Mouse (Mus musculus): ENCODE results near the gene Fam171a1. TPM values are rescaled to one million over a fixed set of nuclear protein-coding genes. Genes with fewer than 3 reads are reported as not detected.
"Not testable (repeated sequence)": the region's sequence is repeated elsewhere in the genome, so short reads cannot be mapped to it uniquely, and the experiment has no call there.

The Fam171a1 gene
- total RNA-seq, 2 experiments from 2014 or later = 0.08 TPM; not detected in 1

DNA sequence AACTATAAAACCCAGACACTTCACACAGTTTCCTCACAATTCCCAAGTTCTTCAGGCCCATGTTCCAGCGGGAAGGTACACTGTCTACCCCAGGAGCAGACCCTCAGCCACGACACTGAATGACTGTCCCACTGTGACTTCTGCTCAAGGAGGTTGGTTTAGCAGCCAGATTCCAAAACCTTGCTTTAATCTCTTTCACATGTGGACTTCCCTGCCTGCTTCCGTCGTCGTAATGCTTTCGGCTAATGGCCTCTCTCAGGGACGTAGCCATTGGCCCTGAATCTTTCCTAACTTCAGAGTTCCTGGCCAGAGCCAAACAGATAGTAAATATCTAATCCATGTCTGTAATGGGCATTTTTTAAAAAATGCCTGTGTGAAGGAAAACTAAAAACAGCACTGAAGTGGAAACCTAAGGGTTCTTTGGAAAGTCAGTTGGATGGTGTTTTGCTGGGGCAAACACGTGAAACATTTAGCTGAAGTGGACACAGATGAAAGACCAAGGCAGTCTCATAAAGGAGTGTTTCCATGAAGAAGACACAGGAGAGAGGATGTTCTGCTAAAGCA lies 51.1 kb downstream of the Fam171a1 start:
- ATAC-seq (replicated peaks; ENCODE audit: low FRiP score, poor library complexity, severe bottlenecking) = no peak

DNA sequence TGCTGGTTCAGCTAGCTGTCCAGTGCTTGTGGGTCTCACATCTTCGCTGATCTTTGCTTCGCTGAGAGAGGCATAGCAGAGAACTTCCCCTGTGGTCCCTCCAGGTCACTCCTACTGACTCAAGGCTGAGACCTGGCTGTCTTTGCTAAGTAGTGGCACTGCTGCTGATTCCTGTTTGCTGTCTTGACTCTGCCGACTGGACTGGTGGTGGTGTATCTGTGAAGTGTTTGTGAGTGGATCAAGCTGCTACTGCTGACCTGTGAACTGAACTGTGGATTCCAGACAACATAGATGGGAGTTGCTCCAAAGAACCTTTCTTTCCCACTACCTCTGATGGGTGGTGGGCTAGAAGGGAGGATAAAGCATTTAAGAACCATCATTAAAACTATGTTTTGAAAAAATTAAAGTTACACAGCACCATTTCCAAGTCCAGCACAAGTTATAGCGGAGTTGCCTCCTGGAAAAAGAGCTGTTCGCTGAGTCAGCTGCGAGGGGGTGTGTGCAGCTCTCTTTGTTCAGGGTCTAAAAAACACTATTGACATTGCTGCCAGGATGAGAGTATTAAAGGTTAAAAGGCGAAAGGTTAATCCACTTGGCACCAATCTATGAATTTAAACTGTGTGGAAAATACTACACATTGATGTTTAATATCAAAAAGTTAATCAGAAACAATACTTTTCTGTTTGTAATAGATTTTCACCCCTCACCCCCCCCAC lies 52.0 kb downstream of the Fam171a1 start:
- no peak for ATAC-seq (replicated peaks; ENCODE audit: low FRiP score, poor library complexity, severe bottlenecking)

DNA sequence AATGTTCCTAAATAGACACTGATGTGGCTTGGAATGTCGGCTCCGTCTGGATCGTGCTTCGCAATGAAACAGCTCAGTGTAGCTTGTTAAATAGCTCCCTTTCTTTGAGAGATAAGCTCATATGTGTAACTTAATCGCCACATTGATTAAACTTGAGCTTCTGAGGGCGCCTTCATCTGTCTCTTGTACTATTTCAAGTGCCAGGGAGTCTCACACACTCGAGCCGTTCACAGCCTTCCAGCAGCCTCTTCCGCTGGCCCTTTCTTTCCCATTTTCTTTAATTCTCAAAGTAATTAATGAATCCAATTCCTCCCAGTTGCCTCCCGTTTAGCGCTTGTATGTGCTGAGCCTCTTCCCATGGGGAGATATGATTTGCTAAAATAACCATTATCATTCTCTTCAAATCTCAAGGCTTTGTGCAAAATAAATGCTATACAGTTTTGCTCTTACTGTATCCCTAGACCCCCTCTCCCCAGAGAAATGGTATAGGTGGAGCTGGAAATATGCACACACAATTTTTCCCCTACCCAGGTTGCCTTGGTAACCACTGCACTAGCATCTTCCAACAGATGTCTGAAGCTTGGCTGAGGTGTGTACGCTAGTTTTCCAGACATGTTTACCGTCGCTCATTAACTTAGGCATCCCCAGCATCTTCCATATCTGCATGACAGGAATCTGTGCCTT lies 54.8 kb downstream of the Fam171a1 start:
- no peak for ATAC-seq (replicated peaks; ENCODE audit: low FRiP score, poor library complexity, severe bottlenecking)

DNA sequence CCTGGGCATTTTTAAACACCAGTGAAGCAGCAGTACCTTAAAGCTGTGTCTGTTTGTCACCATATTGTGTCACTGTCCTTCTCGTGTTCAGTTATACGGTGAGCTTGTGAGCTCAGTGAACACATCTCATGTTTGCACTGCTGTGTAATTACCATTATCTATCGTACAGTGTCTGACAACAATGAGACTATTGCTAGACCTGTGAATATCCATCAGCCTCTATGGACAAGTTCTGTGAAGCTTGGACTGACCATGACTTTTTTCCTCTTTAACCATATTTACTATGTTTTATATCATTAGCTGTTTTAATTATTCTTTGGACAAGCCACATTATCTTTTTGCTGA lies 55.4 kb downstream of the Fam171a1 start:
- no peak for ATAC-seq (replicated peaks; ENCODE audit: low FRiP score, poor library complexity, severe bottlenecking)

DNA sequence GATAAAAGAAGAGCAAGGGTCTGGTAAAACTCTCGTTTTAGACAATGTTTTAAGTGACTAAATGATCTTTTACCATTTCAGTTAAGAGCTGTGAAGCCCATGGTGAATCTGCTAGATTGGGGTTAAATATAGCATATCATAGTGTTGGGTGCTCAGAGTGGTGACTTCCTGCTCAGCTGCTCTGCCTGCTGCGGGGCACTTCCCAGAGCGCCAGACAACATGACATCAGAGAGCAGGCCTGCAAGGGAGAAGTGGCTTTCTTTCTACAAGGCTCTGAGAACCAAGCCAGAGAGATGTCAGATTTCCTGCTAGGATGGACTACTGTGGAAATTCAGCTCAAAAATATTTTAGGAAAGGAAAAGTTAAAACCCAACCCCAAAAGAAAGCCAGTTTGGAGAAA lies 57.8 kb downstream of the Fam171a1 start:
- ATAC-seq (replicated peaks; ENCODE audit: low FRiP score, poor library complexity, severe bottlenecking) = no peak

DNA sequence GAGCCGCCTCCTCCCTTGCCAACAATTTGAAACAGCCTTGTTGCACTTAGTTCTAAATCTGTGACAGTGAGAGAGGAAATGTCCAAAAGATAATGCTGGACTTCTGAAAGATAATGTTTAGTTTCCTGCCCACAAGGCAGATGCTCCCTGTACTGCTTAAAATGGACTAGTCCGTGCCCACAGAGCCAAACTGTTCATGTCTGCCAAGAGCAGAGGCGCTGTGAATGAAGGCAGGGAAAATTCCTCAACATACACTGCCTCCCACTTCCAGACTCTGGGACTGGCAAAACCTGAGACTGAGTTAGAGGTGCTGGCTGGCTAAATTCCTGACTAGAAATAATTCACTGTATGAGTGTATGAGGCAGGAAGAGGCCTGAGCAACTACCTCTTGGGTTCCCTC lies 58.6 kb downstream of the Fam171a1 start:
- ATAC-seq (replicated peaks; ENCODE audit: low FRiP score, poor library complexity, severe bottlenecking) = no peak

DNA sequence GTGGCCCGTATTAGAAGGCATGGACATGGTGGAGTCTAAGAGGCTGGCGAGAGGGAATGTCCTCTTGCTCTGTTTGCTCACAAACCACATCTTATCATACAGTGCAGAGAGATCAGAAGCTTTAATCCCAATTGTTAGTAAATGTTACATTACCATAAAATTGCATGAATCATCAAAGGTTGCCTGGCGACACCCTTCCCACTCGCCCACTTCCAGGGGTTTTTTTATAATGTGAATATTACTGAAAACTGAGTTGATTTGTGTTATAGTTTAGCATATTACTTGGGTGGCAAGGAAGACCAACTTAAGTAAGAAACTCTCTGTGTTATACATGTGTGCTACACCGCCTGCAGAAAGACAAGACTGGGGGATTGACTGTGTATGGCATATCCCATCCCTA lies 60.9 kb downstream of the Fam171a1 start:
- no peak for ATAC-seq (replicated peaks; ENCODE audit: low FRiP score, poor library complexity, severe bottlenecking)

DNA sequence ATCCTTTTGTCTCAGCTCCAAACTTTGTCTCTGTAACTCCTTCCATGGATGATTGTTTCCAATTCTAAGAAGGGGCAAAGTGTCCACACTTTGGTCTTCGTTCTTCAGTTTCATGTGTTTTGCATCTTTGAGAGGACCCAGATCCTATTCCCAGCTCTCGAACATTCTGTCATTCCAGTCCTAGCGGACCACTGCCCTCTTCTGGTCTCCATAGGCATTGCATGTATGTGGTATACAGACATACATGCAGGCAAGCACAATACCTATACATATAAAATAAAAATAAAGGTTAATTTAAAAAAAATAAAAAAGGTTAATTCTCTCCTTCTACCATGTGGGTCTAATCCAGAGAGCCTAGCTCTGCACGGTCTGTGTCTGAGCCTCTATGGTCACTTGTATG lies 62.0 kb downstream of the Fam171a1 start:
- not testable (repeated sequence) for ATAC-seq (replicated peaks; ENCODE audit: low FRiP score, poor library complexity, severe bottlenecking)

DNA sequence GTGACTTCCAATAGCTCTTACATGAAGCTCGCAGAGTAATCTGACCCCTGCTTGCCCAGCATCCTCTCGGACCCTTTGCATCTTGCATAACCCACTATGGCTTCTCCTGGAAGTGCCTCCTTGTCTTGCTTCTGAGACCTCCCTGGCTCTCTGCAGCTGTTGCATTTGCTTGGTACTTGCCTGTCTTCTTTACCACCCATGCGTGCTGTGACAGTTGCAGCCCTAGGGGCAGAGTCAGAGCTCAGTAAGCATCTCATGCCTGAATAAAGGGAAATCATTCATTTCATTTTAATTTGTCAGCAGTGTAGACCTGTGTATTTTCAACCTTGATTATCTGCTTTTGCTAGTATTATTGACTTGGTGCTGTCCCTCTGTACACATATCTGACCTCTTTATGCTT lies 62.7 kb downstream of the Fam171a1 start:
- no peak for ATAC-seq (replicated peaks; ENCODE audit: low FRiP score, poor library complexity, severe bottlenecking)

DNA sequence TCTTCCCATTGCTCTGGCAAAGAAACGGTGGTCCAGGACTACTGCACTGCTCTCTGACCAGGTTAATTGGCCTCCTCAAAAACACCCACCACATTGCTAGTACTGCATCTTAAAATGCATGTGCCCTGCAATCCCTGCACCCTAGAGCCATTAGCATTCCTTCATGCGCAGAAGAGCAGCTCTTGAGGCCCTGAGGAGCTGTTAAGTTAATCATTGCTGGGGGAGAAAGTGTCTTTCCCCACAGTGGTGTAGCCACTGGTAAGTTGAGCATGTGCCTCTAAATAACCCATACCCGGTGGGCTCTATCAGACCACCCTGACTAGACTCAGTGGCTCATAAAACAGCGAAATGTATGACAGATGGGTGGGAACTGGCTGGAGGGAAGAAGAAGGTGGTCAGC lies 66.5 kb downstream of the Fam171a1 start:
- ATAC-seq (replicated peaks; ENCODE audit: low FRiP score, poor library complexity, severe bottlenecking) = no peak

DNA sequence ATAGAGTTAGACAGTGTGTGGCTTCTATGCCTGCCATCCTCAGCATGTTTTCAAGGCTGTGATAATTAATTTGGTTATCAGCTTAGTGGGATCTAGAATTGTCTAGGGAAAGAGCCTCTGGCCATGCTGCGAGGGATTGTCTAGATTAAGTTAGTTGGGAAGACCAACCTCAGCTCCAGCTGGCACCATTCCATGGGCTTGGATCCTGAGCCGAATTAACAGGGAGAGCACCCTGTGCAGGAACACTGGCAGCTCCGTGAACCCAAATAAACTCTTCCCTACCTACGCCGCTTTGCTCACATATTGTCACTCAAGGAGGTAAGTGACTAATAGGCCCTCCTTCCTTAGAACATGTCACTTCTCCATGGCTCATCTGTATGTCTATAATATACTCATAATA lies 69.6 kb downstream of the Fam171a1 start:
- no peak for ATAC-seq (replicated peaks; ENCODE audit: low FRiP score, poor library complexity, severe bottlenecking)

DNA sequence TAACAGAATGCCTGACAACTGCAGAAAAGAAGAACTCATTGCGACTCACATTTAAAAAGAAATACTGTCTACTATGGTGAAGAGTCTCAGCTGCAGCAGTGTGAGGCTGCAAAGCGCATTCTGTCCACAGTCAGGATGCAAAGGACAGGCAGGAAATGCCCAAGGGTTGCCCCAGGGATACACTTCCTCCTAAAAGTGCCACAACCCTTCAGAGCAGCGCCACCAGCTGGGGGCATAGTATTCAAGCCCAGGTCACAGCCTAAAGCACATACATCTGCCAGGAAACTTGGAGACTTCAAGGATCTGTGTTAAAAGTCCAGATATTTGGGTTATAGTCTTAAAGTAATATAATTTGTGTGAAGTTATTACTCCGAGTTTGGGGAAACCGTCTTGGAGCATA lies 71.3 kb downstream of the Fam171a1 start:
- no peak for ATAC-seq (replicated peaks; ENCODE audit: low FRiP score, poor library complexity, severe bottlenecking)

DNA sequence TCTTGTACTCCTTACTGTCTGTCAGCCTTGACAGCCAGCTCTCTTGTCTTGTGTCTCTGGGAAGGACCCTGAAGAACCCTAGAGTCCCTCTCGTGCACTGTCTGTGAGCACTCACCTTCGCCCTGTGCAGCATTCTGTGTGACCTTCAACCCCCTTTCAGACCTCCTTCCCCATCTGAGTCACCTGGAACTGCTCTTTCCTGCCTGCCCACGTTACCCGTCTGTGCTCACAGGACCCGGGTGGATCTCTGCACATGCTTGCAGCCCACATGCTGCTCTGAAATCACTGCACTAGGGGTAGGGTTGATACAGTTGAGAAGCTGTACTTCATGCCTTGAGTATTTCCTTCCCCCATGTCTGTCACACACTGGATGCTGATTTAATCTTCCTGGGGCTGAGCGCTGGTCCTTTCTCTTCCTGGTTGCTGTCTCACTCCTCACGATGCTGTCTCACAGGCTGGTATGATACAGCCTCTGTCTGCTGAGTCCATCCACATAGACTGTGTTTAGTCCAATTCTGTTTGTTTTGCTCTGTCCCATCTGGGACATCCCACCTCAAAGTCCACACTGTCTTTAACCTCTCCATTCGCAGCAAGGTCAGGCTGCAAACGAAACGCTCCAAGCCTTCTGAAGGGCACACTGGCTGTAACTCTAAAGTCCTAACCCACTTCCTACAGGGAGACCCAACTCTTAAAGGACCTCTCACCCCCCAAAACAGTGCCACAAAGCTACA lies 74.9 kb downstream of the Fam171a1 start:
- ATAC-seq (replicated peaks; ENCODE audit: low FRiP score, poor library complexity, severe bottlenecking) = no peak

DNA sequence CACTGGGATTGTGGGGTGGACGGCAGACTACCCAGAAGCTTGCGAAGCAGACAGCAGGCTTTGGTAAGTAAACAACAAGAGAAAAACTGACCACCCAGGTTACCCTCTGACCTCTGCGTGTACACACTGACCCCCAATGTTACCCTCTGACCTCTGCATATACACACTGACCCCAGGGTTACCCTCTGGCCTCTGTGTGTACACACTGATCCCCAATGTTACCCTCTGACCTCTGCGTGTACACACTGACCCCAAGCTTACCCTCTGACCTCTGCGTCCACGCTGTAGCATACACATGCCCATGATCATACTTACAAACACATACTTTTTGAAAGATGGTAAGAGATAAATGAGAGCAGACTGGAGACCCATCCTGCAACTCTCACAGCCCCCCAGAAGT lies 77.1 kb downstream of the Fam171a1 start:
- ATAC-seq (replicated peaks; ENCODE audit: low FRiP score, poor library complexity, severe bottlenecking) = no peak

DNA sequence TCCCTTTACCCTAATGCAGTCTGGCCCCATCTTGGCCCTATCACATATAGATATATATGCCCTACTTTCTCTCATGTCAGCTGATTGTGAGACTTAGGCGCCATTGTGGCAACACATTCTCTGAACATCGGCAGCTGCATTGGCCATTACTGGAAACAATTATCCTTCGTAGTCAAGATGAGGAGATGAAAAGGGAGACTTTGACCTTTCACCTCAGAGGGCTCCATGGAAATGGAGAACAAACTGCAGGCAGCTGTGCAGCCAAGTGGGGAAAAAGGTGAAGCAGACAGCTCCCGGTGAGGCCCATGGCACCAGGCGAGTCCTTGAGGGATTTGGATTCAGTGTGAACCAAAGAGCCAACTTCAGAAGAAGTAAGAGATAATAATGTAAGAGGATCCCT lies 81.5 kb downstream of the Fam171a1 start:
- ATAC-seq (replicated peaks; ENCODE audit: low FRiP score, poor library complexity, severe bottlenecking) = no peak

DNA sequence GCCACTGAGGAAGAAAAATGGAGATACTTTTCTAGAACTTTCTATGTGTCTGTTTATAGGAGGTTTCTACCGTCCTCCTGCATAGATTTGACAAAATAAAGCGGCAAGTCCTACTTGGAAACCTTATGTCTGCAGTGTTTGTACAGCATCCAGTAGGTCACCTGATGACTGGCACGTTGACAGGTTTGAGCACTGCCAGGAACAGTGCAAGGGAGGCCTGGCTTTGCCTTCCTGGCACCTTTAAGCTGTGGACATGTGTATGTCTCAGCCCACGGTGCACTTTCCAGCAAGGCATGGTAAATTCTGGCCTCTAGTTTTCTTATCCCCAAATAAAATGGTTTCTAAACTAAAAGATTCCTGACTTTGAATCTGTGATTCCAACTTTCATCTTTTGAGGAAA lies 86.4 kb downstream of the Fam171a1 start:
- ATAC-seq (replicated peaks; ENCODE audit: low FRiP score, poor library complexity, severe bottlenecking) = no peak

DNA sequence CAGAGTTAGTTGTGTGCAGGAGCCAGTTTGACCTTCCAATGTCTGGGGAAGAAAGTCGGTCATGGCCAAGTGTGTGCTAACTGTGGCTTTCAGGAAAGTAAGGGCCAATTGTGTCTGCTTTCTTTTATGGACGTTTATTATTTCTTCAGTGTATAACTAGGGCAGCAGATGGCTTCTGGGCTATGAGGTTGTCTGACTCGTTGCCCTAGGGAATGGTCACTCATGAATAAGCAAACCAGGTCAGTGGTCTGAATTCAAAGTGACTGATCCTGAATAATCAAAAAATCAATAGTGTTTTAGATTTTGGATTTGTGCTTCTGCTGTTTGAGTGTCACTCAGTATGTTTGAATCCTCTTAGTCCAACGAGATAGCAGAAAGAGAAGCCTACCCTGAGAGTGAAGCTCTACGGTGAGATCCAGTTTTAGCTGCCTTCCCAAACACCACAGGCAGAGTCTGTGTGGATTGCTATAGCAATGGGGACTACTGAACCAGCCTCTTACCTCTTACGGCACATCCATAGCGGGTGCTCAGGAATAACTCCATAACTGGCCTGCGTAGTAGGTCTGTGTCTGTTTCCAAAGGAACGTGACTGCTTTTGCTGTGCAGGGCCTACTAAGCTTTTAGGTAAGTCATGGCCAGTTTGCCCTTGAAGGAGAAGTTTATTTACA lies 93.1 kb downstream of the Fam171a1 start:
- ATAC-seq (replicated peaks; ENCODE audit: low FRiP score, poor library complexity, severe bottlenecking) = no peak

DNA sequence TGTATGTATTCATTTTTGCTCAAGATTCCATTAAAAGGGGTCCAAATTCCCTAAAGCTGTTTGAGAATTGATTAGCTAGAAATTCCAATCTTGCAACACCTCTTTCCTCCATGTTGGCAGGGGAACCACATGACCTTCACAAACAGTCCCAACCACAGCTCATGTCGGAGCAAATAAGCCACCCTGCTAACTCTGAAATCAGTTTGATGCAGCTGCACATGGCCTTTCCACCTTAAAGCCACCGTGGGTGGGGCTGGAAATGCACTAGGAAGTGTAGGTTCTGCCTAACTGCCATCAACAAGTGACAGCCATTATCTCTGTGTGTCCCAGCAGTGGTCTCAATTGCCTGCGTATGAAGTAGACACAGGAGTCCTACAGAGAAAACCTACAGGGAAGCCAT lies 101.5 kb downstream of the Fam171a1 start:
- ATAC-seq (replicated peaks; ENCODE audit: low FRiP score, poor library complexity, severe bottlenecking) = no peak

DNA sequence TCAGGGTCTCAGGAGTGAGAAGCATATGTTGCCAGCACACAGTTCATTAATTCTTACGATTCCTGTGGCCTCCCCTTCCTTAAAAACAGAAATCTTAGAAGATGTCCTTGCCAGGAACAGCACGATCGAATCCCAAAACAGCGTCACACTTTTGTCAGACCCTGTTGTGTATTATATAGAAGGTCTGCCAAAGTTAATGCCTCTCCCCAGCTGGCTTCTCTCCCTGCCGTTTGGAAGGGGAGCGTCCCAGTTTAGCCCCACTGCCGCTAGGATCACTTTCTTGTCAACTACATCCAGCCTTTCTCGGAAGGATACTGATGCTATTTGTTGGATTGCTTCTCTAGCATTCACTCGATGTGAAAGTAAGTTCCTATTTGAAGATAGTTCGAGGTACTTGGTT lies 102.6 kb downstream of the Fam171a1 start:
- ATAC-seq (replicated peaks; ENCODE audit: low FRiP score, poor library complexity, severe bottlenecking) = no peak

DNA sequence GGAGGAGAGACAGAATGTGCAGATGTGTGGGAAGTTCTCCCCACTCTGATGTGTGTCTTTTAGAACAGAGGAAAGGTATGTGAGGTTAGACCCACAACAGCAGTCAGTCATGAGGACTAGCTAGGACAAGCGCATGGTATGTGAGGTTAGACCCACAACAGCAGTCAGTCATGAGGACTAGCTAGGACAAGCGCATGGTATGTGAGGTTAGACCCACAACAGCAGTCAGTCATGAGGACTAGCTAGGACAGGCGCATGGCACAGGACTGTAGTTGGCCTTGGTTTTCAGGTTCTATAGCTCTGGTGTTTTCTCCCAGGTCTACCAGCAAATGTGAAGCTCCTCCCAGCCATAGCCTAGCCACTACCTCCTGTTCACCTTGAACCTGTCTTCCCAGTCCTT lies 103.6 kb downstream of the Fam171a1 start:
- not testable (repeated sequence) for ATAC-seq (replicated peaks; ENCODE audit: low FRiP score, poor library complexity, severe bottlenecking)

Data from erythroid progenitor cell, adult 5-6 weeks (primary cell).